Mouse (Mus musculus) brain, embryonic 14.5 days (tissue): ENCODE measurements around the gene Zpld1.

Experiments
- CTCF ChIP-seq: fragments of 200-500 bp; IDR thresholded peaks from 2 replicates; pipeline ENCODE4 v1.5.1; 2012; ENCODE audit warnings: inconsistent platforms, mild to moderate bottlenecking, moderate library complexity, borderline replicate concordance; ENCODE audit not compliant: insufficient read depth, insufficient read length; ENCODE audit errors: extremely low read depth
- POLR2A ChIP-seq: fragments of 200-500 bp; IDR thresholded peaks from 2 replicates; pipeline ENCODE4 v1.6.1; 2012; ENCODE audit warnings: mild to moderate bottlenecking, inconsistent platforms, borderline replicate concordance; ENCODE audit not compliant: poor library complexity, insufficient read depth, insufficient read length, severe bottlenecking; ENCODE audit errors: extremely low read depth

DNA sequence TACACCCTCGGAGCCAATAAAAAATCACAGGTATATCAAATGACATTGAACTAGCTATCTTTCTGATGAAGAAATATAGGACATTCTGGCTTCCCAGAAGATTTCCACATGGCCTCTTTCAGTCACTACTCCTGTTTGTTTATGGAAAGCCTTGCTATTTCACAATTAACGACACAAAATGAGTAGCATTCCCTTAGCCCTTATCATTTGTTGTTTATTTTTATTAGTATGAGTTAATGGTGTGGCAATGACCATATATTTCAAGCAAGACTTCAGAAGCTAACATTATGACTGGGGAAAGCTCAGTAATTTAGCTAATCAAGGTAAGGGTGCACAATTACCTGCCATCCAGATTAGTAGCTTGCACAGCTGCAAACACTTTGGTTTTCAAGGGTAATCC lies 56.8 kb downstream of the Zpld1 start:
- TF ChIP-seq CTCF (no peak), POLR2A (no peak)
